Mouse (Mus musculus): ENCODE data around the gene Cox11.

DNA sequence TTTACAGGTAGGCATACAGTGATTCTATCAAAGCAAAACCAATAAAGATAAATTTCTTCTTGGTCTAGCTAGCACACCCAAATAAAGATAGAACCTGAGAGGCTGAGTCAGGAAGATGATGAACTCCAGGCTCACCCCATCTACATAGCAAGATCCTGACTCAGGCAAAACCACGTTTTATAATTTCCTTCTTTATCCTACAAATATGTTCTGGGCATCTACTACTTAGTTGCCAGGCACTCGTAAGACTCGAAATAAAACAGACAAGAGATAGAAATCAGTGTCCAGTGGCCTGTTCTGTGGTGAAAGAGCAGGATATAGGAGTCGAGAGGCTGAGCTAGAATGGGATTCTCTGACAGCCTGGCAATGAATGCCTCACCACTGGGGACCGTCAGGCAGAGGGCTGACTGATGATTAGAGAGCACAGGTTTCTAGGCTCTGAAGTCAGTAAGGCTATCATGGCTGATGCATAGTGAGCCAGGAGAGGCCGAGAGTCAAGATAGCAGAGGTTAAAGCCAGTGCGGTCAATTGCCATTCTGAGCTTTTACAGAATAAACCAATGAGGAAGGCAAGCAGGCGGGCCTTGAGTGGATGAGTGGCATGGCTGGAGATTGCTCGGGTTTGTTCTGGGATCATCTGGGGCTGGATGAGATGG lies 12.4 kb downstream of the Cox11 start:
- TF ChIP-seq CTCF (IDR thresholded peaks at IDR 0.05; ENCODE audit: borderline replicate concordance, insufficient read depth, low read depth, low read length) (no peak), POLR2A (IDR thresholded peaks at IDR 0.05; ENCODE audit: borderline replicate concordance, insufficient read depth, low read length) (no peak)

All from cerebellum, adult 2 months (tissue).